Mouse (Mus musculus) retina, adult 2 months (tissue): Measurements from ENCODE around the gene Gm4881.
"Not testable (repeated sequence)": the region's sequence is repeated elsewhere in the genome, so short reads cannot be mapped to it uniquely, and the experiment has no call there.

Experiments used
- DNase-seq: peaks from one replicate; pipeline ENCODE4 v3.0.0-alpha.2; 2012; ENCODE audit warnings: low read depth, low spot score

Gm4881 gene

DNA sequence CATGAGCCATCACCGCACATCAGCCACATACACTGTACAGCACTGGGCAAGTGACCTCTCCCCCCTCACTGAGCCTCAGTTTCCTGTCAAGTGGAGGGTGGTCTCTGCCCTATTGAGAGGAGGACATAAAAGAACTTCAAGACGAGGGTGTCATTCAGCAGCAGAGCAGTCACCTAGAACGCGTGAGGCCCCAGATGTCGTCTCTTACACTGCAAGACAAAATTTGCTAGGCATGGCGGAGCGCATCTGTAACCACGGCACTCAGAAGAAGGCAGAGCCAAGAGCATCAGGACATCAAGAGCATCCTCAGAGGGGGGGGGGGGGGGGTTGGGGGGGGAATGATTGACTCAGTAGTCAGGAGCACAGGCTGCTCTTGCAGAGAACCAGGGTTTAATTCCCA, 48.0 kb downstream of the Gm4881 start:
- no peak for DNase-seq

DNA sequence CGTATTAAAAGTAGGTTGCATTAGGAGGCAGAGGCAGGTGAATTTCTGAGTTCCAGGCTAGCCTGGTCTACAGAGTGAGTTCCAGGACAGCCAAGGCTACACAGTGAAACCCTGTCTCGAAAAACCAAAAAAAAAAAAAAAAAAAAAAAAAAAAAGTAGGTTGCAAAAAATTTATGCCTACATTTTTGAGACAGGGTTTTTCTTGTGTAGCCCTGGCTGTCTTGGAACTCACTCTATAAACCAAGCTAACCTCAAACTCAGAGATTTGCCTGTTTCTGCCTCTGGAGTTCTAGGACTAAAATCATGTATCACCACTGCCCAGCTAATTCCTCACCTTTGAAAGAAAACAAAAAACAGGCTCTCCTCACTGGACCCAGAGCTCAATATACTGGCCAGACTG, 48.5 kb downstream of the Gm4881 start:
- not testable (repeated sequence) for DNase-seq

DNA sequence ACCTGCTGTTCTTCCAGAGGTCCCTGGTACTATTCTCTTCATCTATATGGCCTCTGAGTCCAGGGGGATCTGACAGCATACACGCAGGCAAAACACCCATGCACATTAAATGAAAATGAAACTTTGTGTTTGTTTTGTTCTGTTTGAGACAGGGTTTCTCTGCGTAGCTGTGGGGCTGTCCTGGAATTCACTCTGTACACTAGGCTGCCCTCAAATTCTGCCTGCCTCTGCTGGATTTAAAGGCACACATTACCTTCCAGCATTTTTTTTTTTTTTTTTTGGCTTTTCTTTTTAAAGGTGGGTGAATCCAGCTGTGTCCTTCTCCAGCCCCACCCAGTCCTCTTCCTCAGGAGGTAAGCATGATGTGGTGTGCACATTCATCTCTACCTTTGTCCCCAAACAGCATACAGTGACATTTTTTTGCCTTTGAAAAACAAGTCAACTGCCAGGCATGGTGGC, 52.1 kb downstream of the Gm4881 start:
- DNase-seq: no peak

DNA sequence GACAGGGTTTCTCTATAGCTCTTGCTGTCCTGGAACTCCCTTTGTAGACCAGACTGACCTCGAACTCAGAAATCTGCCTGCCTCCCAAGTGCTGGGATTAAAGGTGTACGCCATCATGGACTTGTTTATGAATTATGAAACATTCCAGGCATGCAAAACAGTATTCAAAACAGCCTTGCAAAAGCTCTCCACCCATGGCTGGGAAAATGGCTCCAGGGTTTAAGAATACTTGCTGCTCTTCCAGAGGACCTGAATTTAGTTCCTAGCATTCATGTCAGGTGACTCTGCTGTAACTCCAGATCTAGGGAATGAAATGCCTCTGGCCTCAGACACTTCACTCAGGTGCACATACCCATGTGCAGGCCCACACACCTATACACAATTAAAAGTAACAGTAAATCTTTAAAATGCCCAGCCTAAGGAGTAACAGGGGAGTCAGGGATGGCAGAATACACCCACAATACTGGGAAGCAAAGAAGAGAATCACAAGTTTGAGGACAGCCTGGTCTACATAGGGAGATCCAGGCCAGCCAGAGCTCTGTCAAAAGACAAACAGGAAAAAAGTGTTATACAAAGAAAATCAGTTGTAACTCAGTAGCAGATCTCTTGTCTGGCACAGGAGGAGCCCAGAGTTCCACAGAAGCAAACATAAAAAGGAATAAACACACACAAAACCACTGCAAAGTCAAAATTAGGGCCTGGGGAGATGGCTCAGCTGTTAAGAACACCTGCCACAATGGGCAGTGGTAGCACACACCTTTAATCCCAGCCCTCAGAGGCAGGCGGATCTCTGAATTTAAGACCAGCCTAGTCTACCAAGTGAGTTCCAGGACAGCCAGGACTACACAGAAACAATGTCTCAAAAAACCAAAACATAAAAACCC, 52.8 kb downstream of the Gm4881 start:
- no peak for DNase-seq

DNA sequence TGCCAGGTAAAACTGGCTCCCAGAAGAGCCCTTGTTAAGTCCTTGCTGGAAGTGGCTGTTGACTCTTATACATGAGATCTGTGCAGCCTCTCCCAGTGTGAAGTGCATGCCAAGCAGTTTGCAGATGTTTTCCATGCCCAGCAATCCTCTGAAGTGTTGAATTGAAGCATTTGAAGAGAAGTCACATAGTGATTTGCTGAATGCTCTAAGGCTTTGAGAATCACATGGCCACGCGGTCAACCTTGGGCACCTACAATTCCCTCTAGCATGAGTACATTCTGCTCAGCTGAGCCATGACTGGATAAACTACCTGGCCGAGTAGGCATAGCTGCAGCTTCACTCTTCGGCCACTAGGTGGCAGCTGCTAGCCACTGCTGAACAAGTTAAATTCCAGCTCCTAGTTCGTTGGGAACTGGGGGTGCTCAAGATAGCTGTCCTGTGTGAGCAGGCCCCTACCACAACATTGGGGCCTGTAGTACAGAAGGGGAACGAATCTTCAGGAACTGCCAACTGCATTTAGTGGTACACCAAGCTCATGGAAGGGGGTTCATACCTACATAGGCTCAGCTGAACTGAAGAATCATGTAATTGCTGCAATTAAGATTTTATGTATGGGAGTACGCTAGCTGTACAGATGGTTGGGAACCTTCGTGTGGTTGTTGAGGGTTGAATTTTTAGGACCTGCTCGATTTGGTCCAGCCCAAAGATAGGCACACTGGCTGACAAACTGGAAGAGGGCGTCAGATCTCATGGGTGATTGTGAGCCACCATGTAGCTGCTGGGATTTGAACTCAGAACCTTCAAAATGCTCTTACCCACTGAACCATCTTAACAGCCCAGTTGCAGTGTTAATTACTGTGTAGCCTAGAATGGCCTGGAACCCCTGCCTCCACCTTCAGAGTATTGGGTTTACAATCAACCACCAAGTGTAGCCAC, 53.7 kb downstream of the Gm4881 start:
- peak; percentile 68 for DNase-seq

DNA sequence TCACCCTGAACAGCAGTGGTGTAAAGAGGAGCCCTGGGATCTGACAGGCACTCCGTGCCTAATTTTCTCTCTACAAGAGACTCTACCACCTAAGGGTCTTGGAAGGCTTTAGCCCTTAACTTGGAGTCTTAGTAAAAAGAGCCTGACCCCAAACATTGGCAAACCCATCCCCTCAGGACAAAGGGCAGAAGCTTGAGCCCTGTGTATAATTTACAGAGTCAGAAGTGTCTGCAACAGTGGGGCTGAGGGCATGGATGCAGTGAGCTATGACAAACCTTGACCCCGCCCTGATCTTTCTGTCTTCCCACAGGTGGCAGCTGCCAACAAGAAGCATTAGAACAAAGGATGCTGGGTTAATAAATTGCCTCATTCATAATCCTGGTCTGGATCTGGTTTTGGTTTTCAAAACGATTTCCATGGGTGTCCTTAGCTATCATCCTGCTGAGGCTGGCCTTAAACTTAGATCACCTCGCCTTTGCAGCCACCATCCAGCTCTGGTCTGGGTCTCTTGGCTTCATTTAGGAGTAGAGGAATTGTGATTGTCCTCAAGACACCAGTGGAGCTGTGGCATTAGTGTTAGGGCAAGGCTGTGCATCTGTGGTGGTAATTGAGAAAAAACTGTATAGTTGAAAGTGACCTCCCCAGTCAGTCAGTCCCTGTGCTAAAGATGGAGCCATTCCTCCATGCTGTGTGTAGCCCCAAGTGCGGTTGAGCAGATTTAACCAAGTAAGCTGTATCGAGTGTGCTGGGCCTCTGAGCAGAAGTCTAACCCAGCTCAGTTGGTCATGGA, 54.7 kb downstream of the Gm4881 start:
- DNase-seq: no peak

DNA sequence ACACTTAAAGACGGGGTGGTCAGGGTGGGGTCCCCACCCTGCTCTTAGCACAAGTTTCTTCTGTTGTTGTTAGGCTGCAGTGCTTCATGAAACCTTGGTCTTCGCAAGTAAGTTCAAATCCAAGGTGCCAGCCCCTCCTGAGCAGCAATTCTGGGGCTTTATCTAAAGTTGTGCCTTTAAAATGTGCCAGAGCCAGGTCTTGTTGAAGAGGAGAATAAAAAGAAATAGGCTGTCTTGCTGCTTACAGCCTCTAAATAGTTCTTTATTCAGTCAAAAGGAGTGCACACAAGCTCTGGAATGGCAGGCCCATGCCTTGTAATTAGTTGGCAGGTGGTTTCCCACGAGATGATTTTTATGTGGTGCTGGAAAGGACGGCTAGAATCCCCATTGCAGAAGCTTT, 57.2 kb downstream of the Gm4881 start:
- no peak for DNase-seq

DNA sequence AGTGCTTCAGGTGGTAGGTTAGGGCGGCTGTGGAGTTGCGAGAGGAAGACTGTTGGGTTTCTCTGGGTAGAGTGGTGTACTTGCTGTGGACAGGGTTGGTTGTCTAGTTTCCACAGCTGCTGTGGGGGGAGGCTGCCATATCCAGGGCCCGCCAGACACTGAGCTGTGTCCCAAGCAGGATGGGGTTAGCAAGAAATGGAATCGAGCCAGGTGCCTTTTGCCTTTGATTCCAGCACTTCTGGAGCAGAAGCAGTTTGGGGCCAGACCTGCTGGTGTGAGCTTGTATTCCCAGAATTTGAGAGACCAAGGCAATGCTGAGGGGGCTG, 58.0 kb downstream of the Gm4881 start:
- no peak for DNase-seq

DNA sequence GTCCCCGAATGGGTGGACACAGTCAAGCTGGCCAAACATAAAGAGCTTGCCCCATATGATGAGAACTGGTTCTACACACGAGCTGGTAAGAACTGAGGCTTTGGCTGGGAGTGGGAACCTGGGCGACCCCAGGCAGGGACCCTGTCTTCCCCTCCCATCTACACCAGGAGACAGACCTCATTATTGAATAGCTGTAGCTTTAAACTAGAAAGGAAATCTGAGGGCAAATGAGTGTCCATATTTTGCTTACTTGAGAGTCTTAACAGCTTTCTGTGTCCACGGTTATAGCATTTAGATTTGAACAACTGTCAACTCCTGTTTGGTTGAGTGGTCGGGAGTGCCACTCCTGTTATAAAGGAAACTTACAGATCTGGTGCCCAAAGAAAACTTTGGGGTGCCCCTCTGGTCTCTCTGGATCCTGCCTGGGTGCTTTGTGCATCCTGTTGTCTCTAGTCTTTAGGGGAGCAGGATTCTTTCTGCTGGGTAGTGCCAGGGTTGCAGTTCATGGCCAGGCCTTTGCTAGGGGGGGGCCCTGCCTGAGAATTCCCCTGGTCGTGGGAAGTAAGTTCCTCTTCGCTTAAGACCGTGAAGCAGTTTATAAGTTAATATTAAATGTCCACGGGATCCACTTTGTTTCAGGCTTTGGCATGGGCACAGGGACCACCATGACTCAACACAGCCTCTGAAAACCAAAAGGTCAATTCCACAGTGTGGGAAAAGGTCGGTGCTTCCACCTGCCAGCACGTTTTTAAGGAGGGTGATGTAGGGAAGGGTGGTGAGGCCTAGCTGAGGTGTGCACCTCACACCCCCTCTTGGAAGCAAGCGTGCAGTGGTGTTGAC, 58.6 kb downstream of the Gm4881 start:
- DNase-seq: no peak

DNA sequence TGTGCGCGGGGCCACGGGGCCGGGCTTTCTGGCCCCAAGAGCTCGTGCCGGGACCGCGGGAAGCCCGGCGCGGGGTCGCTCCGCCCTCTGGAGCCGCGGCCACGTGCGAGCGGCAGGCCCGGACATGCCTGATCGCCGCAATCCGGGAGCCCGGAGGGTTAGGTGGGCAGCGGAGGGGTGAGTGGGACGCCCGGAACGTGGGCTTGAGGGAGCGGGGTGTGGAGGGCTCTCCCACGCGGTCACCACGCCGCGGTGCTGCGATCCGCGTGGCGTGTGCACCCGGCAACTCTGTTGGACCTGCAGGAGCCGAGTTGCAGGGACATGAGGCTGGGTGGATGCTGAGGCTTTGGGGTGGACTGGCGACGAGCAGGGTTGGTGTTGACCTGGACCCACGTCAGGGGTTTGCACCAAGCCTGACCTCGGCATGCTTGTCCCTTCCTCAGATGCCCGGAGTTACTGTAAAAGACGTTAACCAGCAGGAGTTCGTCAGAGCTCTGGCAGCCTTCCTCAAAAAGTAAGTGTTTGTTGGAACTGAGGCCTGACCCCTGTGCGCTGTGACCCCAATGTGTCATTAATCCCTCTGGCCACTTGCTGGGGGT, 59.5 kb downstream of the Gm4881 start:
- no peak for DNase-seq

DNA sequence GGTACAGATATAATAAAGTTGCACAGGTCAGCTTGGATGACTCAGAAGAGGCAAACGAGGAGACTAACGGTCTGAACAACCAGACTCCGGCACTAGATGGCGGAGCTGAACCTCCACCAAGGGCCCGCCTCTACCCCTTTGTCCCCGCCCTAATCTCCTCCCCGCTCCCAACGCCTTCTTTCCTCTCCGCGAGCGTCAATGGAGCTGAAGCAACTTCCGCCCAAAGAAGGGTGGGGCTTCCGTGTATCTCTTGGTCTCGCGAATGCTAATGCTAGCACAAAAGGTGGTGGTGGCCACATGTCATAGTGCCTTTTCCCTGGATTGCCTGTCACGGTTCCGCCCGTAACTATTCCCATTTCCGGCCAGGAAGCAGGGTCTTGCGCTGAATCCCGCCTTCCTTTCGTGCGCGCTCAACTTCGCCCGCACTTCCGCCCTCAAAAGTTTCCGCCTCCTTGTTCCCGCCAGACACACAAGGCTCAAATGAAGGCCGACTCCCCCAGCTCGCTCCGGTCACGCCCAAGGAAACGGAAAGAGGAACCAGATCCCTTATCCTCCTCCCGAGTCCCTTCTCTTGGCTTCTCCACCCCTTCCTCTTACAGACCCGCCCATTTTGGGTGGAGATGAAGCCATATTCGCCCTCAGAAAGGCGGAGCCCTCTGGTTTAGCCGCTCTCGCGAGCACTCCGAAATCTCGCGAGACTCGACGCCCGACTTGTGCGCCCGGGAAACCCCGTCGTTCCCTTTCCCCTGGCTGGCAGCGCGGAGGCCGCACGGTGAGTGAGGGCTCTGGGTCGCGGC, 60.2 kb downstream of the Gm4881 start, which contains the start of gene Rps19:
Gene Rps19, plus strand, starts transcription at position 476 of the 797 bp plus-strand sequence.
- DNase-seq: peak; percentile 99

DNA sequence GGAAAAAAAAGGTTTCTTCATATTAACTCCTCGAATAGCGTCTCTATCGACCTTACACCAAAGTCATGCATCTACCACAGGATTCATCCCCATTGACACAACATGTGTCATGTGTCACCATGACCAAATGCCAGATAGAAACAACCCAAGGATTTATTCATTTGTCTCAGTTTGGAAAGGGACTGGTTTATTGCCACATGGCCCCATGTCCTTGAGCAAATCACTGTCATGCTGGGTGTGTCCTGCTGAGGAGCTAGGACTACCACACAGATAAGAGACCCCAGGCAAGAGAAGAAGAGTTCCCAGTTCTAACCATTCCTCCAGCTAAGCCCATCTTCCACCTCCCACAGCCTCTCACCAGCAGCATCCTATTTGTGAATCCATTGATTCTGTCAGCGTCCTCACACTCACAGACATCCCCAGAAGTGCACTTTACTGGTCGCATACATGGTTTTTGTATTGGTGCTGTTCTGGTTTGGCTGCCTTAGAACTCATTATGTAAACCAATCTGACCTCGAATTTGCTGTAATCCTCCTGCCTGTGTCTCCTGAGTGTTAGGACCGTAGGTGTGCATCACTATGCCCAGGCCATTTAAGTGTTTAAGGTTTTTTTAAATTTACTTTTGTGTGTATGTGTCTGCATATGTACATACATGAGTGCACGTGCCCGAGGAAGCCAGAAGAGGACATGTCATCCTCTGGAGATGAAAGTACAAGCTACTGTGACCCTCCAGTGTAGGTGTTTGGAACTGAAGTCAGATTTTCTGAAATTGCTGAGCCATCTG, 61.7 kb downstream of the Gm4881 start:
- DNase-seq: no peak

DNA sequence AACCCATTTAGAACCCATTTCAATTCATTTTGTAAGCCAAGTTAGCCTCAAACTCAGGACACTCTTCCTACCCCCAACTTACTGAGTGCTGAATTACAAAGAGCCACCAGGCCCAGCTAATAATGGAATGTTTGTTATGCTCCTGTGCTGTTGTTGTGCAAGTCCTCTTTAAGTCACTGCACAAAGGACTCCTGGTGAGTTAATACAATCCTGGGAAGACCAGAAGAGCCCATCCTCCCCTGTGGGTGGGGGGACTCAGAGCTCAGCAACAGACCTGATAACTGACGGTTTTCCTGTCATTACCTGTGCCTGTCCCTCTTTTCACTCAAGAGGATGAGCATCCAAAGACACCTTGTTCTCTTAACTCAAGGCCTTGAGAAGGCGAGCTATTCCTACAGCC, 64.7 kb downstream of the Gm4881 start:
- DNase-seq: no peak

DNA sequence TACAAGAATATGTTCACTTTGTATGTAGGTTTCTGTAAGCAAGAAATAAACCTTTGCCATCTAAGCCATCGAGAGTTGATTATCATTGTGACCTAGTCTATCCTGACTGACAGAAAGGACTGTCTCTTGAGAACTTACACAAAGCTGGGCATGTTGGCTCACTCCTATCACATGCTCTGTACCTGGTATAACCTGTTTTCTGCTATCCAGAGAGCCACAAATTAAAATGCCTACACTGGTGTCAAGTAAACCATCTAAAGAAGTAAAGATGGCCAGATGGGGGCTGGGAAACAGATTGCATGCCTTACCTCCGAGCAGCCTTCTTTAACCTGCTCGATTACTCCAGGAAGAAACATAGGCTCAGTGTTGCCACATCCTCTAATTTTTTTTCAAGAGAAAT, 66.7 kb downstream of the Gm4881 start:
- no peak for DNase-seq
